Mouse (Mus musculus) T-helper 17 cell (primary cell): ENCODE results near the gene Tgds.
"Not testable (repeated sequence)": the region's sequence is repeated elsewhere in the genome, so short reads cannot be mapped to it uniquely, and the experiment has no call there.

Experiments used
- in situ Hi-C, 2 experiments: fragments of 300-600 bp; cut with MboI, MseI; formaldehyde crosslinking; loops; 1 replicate in 1 of 2; 2 replicates in 1 of 2; pipeline ENCODE4 v1.15.1; 2025; ENCODE audit warnings: high pct_unique_total_duplicates in 2 of 2

Tgds gene

DNA sequence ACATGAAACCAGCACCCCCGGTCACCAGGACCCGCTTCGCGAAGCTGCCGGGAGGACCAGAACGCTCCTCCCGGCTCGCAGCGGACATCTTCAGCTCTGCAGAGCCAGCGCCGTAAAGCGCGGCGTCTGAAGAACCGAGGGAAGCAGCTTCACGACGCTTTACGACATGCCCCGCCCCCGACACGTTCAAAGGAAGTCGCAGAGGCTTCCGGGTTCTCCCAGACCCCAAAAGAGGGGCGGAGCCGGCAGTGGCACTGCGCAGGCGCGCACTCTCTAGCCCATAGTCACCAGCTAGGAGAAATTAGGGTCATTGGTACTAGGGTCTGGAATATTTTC lies at the start of gene Tgds:
Gene Tgds, minus strand, starts transcription at position 114 of the 336 bp plus-strand sequence.
- in situ Hi-C loops = no loop called here

- in situ Hi-C loops = no loop called here
Measured at GRCm38 (mm10) chr14:118180711-118181177, 48.2 kb upstream of the Tgds start.

GRCm38 (mm10) chr14:118180117-118180557 lies 47.6 kb upstream of the Tgds start:
- in situ Hi-C loops = no loop called here

- in situ Hi-C loops = no loop called here
Measured at GRCm38 (mm10) chr14:118179701-118180100, 47.1 kb upstream of the Tgds start.

- in situ Hi-C loops = no loop called here
Measured at GRCm38 (mm10) chr14:118179251-118179650, 46.7 kb upstream of the Tgds start.

DNA sequence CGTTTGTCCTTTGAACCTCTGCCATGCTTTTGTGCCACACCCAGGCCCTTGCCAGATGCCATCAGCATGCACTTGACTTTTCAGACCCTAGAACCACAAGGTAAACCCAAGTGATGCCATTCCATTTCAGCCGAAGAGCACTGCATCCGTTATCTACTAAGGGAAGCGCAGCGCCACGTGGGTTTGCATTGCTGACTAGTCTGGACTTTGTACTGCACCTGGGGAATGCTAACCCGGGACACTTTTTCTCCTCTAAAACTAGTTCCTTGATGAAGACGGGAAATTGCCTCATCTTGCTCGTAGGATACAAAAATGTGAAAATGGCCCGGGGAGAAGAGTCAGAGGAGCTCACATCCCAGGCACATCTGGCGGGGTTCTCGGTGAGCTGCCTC lies 43.1 kb upstream of the Tgds start:
- in situ Hi-C loops = no loop called here

- in situ Hi-C loops = no loop called here
Measured at GRCm38 (mm10) chr14:118175071-118175693, 42.6 kb upstream of the Tgds start.

- in situ Hi-C loops = no loop called here
Measured at GRCm38 (mm10) chr14:118173590-118174203, 41.1 kb upstream of the Tgds start.

DNA sequence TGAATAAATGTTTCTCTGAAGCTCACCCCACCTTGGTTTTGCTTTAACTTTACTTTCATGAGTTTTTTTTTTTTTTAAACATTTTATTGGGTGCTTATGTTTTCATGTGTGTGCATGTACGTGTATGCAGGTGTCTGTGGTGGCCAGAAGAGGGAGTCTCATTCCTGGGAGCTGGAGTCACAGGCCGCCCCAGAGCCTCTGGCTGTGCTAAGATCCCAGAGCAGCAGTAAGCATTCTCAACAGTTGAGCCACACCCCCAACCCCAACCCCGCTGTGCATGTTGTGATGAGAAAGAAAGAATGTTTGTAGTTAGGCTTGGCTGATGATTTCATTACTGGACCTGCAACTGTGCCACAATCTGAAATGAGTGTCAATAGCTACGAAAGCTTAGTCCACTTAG lies 36.2 kb upstream of the Tgds start:
- in situ Hi-C loops = no loop called here

GRCm38 (mm10) chr14:118162640-118163039 lies 30.1 kb upstream of the Tgds start:
- in situ Hi-C loops = no loop called here

- in situ Hi-C loops = no loop called here
Measured at GRCm38 (mm10) chr14:118161751-118162150, 29.2 kb upstream of the Tgds start.

DNA sequence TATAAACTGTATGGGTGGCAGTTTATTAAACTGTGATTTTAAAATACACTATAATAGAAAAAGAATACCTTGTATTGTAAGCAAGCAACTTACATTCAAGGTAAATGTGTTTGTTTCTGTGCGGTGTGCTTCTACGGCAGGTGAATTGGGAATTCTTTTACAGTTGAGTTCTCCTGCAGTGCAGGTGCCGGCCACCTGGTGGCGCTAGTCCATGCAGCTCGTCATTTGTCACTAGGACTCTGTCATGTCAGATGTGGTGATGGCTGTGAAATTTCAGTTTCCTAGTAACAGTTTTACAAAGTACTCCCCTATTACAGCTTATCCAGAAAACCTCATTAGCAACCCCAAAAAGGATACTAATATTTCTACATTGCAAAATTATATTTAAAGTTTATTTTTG lies 24.6 kb upstream of the Tgds start:
- in situ Hi-C loops = no loop called here

DNA sequence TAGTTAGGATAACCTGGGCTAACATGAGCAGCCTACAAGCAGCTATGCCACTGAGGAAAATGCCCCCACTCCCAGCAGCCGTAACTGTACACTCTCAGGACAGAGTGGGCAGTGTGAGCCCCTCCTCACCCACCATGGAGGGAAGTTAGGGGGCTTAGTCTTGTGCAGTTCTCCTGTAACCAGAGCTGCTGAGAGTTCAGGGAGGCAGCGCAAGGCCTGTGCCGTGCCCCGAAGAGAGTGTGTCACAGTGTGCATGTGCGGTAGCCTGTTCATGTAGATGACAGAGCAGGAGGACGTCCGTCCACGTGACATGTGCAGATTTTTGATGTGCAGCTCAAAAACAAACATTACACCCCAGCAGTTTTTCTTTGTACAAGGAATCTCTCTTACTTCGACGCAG lies 24.2 kb upstream of the Tgds start:
- in situ Hi-C loops = no loop called here

DNA sequence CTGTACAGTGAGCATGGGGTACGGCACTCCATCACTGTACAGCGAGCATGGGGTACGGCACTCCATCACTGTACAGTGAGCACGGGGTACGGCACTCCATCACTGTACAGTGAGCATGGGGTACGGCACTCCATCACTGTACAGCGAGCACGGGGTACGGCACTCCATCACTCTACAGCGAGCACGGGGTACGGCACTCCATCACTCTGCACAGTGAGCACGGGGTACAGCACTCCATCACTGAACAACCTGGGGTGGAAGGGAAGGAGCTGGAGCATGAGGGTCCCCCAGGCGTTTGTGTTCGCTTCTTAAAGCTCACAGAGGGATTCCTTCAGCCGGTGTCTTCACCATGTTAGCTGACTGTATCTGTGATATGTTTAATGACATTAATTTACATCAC lies 23.5 kb upstream of the Tgds start:
- in situ Hi-C loops = not testable (repeated sequence)

GRCm38 (mm10) chr14:118152294-118152651 lies 19.7 kb upstream of the Tgds start:
- in situ Hi-C loops = loop anchor here in 1 of 2 experiments (5.0 kb wide), 1 partner anchor 145 kb away; no protein-coding TSS in a partner anchor

GRCm38 (mm10) chr14:118151651-118152293 lies 19.2 kb upstream of the Tgds start:
- in situ Hi-C loops = loop anchor here in 1 of 2 experiments (5.0 kb wide), 1 partner anchor 144 kb away; no protein-coding TSS in a partner anchor

DNA sequence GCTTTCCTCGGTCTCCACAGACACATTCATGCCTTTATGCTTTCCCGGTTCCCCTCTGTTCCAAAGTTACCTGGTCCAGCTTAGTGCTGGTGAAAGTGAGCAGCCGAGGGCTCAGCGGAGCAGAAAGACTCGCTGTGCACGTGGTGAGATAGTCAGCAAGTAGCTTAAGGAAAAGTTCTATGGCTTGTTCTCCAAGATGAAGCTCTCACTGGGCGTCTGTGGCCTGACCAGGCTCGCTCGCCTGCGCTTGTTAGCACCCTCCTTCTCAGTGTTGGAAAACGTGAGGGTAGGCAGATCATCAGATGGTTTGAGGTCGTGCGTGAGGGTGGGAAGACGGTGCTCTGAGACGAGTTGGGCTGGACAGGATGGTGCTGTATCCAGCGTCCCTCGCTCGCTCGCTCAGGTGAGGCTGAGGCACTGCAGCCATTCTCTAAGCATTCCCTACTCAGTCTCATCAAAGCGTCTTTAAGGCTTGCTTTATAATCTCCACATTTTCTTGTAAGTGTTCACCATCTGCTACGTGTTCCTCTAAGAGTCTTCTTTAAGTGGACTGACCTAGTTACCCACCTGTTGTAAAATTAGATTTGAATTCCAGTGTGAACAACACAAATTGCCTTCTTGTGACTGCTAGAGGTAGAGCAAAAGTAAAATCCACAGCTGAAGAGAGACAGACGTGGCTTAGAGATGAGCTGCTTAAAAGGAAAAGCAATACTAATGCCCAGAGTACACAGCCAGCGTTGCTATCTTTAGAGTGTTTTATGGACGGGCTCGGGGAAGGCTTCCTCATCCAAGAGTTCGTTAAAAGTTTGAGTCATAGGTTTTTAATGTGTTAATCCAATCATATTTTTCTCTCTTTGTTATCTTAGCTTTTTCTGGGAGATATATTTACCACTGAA lies 18.3 kb upstream of the Tgds start:
- in situ Hi-C loops = loop anchor here in 1 of 2 experiments (5.0 kb wide), 1 partner anchor 144 kb away; no protein-coding TSS in a partner anchor

DNA sequence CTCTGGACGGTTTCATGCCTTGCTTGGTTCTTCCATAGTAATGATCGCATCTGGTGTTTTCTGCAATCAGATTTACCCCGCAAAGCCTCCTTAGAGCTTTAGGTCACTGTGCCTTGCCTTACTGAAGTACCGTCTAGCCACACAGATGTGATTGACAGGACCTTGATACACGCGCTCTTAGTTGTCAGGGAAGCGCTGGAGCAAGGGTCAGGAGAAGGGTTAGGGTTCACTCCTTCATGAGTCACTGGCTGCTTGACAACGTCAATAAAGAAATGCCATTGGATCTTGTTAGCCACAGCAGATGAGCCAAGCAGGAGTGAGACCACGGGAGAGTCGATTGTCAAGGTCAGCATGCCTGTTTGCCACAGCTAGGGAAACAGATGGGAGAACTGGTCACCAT lies 16.0 kb upstream of the Tgds start:
- in situ Hi-C loops = no loop called here

GRCm38 (mm10) chr14:118148046-118148445 lies 15.5 kb upstream of the Tgds start:
- in situ Hi-C loops = no loop called here

DNA sequence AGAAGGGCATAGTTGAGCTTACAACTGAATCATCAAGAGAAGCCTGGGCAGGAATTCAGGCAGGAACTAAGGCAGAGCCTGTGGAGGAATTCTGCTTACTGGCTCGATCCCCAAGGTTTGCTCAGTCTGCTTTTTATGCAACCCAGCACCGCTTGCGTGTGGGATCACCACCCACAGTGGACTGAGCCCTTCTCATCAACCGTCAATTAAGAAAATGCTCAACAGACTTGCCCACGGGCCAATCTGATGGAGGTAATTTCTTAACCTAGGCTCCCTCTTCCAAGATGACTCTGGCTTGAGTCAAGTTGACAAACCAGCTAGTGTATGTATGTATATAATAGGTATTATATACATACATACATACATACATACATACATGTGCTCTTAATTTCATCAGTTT lies 9.7 kb upstream of the Tgds start:
- in situ Hi-C loops = no loop called here

DNA sequence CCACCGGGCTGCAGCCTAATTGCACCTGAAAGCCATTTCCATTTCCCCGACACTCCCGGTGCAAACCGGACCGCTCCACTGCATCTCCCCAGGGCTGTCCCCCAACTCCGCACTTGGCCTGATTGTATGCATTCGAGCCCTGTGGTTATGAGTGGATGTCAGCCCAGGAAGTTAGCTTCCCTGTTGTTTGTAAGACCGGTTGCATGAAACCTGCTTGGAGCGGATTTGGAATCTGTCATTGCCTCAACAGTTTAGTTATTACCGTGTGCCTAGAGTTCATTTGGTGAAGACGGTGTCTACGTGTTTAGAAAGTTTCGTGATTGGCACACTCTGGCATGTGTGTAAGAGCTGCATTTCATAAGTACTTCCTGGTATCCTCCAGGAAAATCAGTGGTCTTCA lies 4.9 kb upstream of the Tgds start:
- in situ Hi-C loops = loop anchor here in 1 of 2 experiments (5.0 kb wide), 1 partner anchor 135 kb away; no protein-coding TSS in a partner anchor
